Mouse (Mus musculus) heart, adult 2 months (tissue): Measurements from ENCODE around the gene Smpd1.

ENCODE experiments used
- CTCF ChIP-seq: fragments of 200-600 bp; IDR thresholded peaks from 2 replicates; pipeline ENCODE4 v1.8.1; 2022; ENCODE audit warnings: antibody characterized with exemption, mild to moderate bottlenecking, moderate library complexity
- EP300 ChIP-seq: fragments of 200-500 bp; IDR thresholded peaks from 2 replicates; pipeline ENCODE4 v1.6.1; 2011; ENCODE audit warnings: low read depth, low read length, control low read depth; ENCODE audit not compliant: insufficient read depth
- POLR2A ChIP-seq: fragments of 200-500 bp; IDR thresholded peaks from 2 replicates; pipeline ENCODE4 v1.6.1; 2011; ENCODE audit warnings: mild to moderate bottlenecking, low read depth, low read length, control low read depth; ENCODE audit not compliant: insufficient read depth

DNA sequence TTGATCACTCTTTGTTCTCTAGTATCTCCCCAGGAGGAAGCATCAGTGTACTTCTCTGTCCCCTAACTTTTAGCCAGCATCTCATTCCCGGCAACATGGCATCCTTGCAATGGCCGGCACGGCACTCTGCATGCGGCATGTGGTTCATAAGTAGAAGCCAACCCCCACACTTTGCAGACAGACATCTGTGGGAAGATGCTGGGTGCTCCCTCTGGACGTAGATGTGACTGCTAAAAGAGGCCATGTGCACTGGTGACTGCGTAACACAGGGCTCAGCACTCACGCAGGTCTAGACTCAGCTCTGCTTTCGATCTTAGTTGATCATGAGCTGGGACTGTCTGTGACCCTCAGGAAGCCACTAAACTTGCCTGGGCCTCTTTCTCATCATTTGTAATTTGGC, 18.8 kb downstream of the Smpd1 start:
- TF ChIP-seq EP300 (no peak), POLR2A (no peak), CTCF (no peak)
